Mouse (Mus musculus) left cerebral cortex, adult 8-10 months (tissue): ENCODE measurements around the gene Anxa6. TPM values are rescaled to one million over a fixed set of nuclear protein-coding genes. Genes with fewer than 3 reads are reported as not detected.

Source experiments
- DNase-seq, 2 experiments: peaks; one replicate each; pipeline ENCODE4 v3.0.0; 2022; ENCODE audit warnings: low spot score in 2 of 2
- total RNA-seq, 4 experiments: library from RNA; stranded (reverse); gene quantifications; 2 replicates each; pipeline ENCODE4 v1.2.4; 2022

The Anxa6 gene
- total RNA-seq, 4 experiments from 2014 or later, result 81.9 to 92.8 (median 85.4) TPM

- DNase-seq, result no peak
Measured at GRCm38 (mm10) chr11:55031211-55031990, 1.8 kb downstream of the Anxa6 start.

GRCm38 (mm10) chr11:55028509-55028908 is 4.7 kb downstream of the Anxa6 start:
- no peak for DNase-seq

GRCm38 (mm10) chr11:55027204-55027855 is 5.9 kb downstream of the Anxa6 start:
- no peak for DNase-seq

- DNase-seq, result no peak
Measured at GRCm38 (mm10) chr11:55025896-55026295, 7.3 kb downstream of the Anxa6 start.

- no peak for DNase-seq
Measured at GRCm38 (mm10) chr11:55023583-55023982, 9.7 kb downstream of the Anxa6 start.

- peak; percentile 58 to 68 for DNase-seq
Measured at GRCm38 (mm10) chr11:55023049-55023564, 10.1 kb downstream of the Anxa6 start.

GRCm38 (mm10) chr11:55022508-55022907 is 10.7 kb downstream of the Anxa6 start:
- no peak for DNase-seq

GRCm38 (mm10) chr11:55021859-55022258 is 11.4 kb downstream of the Anxa6 start:
- DNase-seq, result no peak

- DNase-seq, result no peak
Measured at GRCm38 (mm10) chr11:55021458-55021857, 11.8 kb downstream of the Anxa6 start.

GRCm38 (mm10) chr11:55019711-55020110 is 13.5 kb downstream of the Anxa6 start:
- no peak for DNase-seq

- no peak for DNase-seq
Measured at GRCm38 (mm10) chr11:55018034-55018433, 15.2 kb downstream of the Anxa6 start.

GRCm38 (mm10) chr11:55017201-55017600 is 16.0 kb downstream of the Anxa6 start:
- no peak for DNase-seq

GRCm38 (mm10) chr11:55016758-55017157 is 16.5 kb downstream of the Anxa6 start:
- no peak for DNase-seq

GRCm38 (mm10) chr11:55015831-55016241 is 17.4 kb downstream of the Anxa6 start:
- no peak for DNase-seq

- DNase-seq, result no peak
Measured at GRCm38 (mm10) chr11:55015264-55015663, 18.0 kb downstream of the Anxa6 start.

- DNase-seq, result no peak
Measured at GRCm38 (mm10) chr11:55013802-55014201, 19.4 kb downstream of the Anxa6 start.

- no peak for DNase-seq
Measured at GRCm38 (mm10) chr11:55012551-55013521, 20.4 kb downstream of the Anxa6 start.

- DNase-seq, result peak in 1 of 2 experiments; percentile 50
Measured at GRCm38 (mm10) chr11:55011440-55011839, 21.8 kb downstream of the Anxa6 start.

GRCm38 (mm10) chr11:55008230-55008629 is 25.0 kb downstream of the Anxa6 start:
- DNase-seq, result no peak

GRCm38 (mm10) chr11:55005684-55006083 is 27.6 kb downstream of the Anxa6 start:
- DNase-seq, result no peak

GRCm38 (mm10) chr11:55004970-55005502 is 28.2 kb downstream of the Anxa6 start:
- DNase-seq, result no peak
